Mouse (Mus musculus) liver, embryonic 14.5 days (tissue): ENCODE measurements around the gene Lamb1.

Experiments
- CTCF ChIP-seq: IDR thresholded peaks from 2 replicates; pipeline ENCODE4 v1.5.1; 2016; ENCODE audit warnings: antibody characterized with exemption, low read depth, control low read depth
- EP300 ChIP-seq: IDR thresholded peaks from 2 replicates; pipeline ENCODE4 v1.6.1; 2016; ENCODE audit warnings: antibody characterized with exemption, low read depth

DNA sequence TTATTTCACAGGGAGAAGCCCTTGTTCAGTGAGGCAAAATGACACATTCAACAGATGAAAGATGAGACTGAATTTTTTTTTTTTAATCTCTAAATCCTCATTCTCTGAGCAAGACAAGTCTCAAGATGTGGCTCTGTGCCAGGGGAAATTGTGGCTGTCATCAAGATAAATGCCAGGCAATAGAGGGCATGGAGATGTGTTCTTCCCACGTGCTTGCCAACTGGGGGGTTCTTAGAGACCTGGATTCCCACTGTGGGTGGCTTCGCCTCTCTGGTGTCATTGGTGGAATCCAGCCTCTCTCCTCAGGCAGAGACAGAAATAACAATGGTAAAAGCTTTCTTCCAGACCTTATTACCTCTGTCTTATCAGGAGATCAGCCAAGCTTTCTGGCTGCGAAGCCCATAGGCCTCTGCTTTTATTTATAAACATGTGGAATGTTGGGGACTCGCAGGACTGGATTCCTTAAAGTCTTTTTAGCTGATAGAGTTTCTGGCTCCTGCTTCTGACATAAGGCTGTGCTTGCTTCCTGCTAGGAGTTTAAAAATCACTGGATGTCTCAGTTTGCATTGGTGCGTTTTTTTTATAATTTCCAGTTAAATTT is 41.1 kb downstream of the Lamb1 start:
- no peak for TF ChIP-seq CTCF
- TF ChIP-seq EP300, result no peak
